Mouse (Mus musculus): ENCODE results near the gene B3gnt9.
"Not testable (repeated sequence)": the region's sequence is repeated elsewhere in the genome, so short reads cannot be mapped to it uniquely, and the experiment has no call there.

The B3gnt9 gene

DNA sequence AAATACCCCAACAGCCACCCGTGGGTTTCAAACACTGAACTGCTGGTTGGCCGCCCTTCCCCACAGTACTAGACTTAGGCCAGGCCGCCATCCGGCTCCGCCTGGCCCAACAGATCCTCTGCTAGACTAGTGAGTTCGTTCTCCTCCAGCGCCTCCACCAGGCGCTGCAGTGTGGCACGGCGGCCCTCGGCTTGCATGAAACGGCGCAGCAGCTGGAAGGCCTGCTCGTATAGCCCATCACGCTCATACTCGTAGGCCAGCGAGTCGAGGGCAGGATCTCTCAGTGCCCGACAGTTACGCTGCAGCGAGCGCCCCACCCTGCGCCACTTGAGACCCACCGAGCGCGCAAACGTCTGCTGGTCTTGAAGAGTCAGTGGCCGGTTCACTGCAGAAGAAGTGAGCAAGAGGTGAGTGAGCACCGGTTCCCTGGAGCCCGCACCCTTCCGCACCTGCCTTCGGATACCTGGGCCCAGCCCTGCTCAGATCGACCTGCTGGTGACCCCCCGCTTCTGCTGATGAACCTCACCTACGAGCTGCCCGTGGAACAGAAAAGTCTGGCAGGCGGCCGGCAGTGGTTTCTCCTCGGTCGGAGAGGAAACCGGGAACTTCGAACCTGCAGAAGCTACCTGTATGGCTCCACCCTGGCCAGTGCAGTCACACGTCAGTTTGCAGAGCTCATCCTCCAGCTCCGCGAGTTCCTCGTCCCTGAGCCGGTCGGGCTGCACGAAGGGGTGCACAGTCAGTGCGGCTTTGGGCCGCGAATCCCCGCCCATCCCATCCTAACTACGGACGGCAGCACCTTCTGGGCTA is 4.2 kb upstream of the B3gnt9 start:
- no peak for DNase-seq (ENCODE audit: low read depth, low spot score)

DNA sequence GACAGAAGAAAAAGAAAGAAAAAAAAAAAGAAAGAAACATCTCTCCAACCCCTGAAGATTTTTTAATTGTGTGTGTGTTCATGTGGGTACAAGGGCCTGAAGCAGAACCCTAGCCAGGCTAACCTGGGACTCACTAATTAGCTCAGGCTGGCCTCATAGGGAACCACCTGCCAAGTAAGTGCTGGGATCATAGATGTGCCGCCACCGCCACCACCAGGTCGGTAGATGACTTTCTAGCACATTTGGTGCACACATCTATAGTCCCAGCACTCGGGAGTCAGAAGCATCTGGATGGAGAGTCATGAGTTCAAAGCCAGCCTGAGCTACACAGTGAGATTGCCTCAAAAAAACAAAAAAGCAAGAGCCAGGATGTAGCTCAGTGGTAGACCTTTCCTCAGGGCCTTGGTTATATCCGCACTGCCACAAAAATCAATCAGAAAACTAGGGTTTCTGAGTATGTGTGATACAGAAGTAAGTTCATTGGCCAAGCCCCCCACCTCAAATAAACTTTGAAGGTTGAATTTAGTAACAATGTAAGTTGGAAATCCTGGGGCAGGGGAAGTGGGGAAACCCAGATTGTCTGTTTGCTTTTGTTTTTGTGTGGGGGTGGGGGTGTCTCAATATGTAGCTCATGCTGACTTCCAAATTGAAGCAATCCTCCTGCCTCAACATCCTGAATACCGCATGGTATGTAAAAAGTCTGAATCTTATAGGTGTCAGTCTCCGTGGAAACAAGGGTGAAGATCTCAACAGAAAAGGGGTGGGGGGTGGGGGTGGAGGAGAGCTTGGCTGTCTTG is 2.6 kb upstream of the B3gnt9 start:
- DNase-seq (ENCODE audit: low read depth, low spot score) = no peak

DNA sequence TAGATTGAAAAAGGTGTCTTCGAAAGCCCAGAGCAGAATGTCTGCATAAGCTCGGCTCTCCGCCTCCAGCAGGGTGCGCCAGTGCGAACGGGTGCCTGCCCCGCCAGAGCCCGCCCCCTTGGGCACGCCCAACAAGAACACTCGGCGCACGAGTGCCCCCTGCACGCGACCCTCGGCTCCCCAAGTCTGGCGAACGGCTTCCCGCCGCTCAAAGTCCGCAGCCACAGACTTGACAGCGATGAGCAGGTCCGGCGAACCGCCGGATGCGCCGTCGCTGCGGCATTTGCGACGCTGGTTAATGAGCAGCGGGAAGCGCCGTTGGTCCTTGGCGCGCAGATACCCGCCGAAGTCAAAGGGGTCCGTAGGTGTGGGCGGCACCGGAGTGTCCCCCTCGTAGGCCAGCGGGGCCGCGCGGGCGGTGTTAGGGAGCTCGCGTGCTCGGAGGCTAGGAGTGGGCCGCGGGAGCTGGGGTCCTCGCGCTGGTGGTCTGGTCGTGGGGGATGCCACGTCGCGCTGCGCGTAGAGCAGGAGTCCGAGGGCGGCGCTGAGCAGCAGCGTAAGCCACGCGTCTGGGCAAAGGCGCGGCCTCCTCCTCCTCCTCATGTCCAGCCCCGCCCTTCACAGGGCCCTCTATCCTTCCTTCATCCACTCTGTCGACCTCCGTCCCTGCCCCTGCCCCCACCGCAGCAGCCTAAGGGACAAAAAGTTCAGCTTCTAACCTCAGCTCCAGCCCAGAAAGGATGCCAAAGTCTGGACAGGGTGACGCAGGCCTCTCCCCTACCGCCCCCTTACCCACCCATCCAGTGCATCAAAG is 594 bp downstream of the B3gnt9 start:
- peak; percentile 68 for DNase-seq (ENCODE audit: low read depth, low spot score)

DNA sequence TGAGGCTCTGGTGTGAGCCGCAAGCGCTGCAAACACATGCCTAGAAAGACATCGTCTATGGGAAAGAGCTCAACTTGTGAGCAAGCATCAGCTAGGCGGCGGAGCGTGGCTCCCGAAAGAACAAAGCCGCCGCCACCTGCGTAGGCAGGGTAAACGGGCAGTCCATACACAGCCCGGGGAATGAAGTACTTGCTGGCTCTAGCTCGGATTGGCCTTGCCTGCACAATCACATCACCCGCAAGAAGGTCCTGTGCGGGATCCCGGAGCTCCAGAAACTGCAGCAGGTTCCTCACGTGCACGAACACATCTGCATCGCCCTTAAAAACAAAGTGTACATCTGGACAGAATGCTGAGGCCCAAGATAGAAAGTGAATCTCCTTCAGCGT is 1.2 kb downstream of the B3gnt9 start:
- DNase-seq (ENCODE audit: low read depth, low spot score) = no peak

DNA sequence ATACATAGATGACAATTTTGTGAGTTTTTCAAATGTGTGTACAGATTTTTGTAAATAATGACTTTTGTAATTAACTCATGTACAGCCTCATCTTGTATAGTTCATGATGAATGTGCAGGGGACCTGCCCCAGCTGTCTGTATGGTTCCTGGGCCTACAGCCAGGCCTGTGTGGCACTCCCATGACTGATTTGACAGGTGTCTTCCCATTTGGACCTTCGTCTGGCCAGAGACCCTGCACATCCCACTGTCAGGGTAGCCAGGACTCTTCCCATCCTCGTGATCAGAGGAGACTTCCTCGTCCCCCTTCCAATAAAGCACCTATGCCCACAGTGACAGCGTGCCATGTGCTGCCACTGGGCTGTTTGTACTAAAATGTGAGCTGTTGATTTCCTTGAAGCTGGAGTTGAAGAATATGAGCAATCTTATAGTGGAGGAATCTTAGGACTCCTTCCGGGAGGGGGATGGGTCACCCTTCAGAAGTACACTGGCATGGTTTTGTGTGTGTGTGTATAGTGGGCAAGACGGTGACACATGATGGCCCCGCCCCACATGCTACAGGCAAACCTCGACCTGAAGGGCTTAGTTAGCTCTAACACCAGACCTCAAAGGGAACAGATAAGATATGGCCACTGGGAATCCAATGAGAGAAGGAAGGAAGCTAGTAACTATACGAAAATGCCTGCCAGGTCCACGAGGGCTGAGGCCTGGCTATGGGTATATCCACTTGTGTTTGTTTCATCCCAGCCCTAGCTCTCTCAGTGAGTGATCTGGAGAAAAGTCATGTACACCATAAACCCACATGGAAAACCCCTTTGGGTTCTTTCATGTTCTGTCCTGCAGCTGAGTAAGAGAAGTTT is 2.0 kb downstream of the B3gnt9 start:
- DNase-seq (ENCODE audit: low read depth, low spot score) = no peak

DNA sequence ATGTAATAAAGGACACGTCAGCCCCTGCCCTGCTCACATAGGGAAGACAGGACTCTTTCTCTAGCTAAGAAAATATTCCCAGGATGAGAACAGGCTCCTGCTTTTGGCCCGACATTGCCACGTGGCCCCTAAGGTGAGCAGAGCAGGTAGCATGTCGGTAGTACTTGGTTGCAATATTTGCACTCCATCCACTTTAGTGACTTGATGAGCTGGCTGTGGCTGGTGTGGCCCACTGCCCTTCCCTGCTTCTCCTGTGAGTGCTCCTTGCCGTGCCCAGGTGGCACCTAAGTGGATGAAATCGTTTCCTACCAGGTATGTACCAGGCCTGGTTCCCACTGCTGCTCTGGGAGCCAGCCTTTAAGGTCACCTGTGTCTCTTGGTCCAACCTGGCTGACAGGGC is 3.0 kb downstream of the B3gnt9 start:
- no peak for DNase-seq (ENCODE audit: low read depth, low spot score)

DNA sequence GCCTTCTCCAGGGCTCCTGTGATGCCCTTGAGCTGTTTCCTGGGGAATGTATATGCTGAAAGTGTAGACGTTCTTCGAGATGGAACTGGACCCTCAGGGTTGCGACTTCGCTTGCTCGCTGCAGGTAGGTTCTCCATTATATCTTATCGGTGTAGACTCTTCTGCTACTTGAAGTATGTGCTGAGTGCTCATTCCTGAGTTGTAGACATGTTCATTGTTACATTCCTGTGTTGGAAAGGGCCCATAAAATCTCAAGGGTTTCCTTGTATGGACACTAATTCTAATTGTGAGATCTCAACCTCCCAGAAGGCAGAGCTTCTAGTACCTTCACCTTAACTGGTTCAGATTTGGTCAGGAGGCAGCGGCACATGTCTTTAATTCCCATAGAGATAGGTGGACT is 13.9 kb downstream of the B3gnt9 start:
- no peak for DNase-seq (ENCODE audit: low read depth, low spot score)

DNA sequence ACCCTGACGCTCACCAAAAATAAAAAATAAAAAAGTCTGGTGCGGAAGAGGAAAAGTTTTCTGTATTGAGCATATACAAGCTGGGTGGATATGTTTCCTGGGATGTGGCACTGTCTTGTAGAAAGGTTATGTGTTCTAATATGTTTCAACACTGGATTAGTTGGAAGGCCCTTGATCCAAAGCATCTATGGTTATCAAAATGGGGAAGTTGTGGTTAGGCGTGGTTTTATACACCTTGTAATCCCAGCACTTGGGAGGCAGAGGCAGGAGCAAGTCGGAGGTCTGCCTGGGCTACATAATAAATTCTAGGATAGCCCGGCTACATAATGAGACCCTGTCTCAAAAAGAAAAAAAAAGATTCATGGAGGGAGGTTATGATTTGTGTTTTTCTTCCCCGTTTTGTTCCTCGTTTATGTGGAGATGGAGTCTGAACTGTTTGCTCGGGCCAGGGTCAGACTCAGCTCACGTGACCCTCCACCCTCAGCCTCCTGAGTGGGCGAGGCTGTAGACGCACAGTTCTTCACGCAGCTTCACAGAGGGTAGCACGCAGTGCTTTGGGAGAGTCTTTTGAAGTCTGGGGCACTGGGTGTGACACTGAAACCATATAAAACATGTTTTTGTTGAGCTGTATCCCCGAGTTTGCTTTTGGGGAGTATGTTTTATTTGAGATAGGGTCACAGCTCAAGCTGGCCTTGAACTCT is 17.4 kb downstream of the B3gnt9 start:
- no peak for DNase-seq (ENCODE audit: low read depth, low spot score)

DNA sequence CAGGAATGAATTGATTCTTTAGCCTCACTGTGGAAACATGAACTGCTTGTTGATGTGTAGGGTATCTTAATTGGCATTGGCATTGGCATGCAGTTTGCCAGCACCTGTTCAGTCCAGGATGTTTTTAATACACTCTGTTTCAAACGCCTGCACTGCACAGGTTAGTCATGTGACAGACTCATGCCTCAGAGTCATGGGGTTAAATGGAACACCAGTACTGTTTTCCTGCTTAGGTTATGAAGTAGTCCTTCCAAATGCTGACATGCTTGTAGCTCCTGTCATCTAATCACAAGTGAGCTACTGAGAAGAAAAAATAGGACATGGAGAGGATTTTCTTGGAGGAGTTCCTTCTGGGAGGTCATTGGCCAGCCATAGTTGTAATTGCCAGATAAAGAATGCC is 19.7 kb downstream of the B3gnt9 start:
- DNase-seq (ENCODE audit: low read depth, low spot score) = no peak

DNA sequence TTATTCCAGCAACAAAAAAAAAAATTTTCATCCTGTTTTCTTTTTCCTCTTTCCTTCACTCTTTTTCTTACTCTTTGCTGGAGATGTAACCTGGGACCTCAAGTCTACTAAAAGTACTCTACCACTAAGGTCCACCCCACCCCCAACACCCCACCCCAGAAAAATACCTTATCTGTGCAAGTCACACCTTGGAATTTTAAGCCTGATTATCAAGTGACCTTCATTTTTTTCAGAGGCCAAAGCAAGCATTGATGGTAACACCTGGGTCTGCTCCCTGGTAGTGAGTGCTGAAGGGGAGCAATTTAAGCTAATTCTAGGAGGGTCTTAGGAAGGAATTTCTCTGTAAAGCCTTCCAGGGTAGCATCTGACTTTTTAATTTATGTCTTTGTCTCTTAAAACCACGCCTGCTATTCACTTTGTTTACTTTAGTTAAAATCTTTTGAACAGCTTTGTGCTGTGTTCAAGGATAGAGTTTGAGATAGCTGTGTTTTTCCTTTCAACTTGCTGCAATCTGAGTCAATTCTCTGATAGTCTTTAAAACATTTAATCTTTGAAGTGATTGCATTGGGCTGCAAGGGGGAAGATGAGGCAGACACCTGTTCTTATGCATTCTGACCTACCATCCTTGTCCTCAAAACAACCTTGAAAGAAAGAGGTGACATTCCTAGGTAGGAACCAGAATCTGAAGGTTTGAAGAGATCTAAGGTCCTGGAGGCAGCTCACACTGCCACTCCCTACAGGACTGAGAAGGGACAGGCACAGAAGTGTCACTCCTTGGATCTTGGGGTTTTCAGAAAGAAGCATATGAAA is 21.6 kb downstream of the B3gnt9 start:
- no peak for DNase-seq (ENCODE audit: low read depth, low spot score)

DNA sequence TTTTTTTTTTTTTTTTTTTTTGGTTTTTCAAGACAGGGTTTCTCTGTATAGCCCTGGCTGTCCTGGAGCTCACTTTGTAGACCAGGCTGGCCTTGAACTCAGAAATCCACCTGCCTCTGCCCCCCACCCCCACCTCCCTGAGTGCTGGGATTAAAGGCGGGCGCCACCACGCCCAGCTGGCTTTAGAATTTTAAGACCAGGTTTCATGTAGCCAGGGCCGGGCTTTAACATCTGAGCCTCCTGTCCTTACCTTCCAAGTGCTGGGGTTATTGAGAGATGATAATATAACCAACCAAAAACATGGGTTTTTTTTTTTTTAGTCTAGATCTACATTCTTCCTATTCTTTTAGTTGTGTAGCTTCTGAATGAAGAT is 22.6 kb downstream of the B3gnt9 start:
- not testable (repeated sequence) for DNase-seq (ENCODE audit: low read depth, low spot score)

DNA sequence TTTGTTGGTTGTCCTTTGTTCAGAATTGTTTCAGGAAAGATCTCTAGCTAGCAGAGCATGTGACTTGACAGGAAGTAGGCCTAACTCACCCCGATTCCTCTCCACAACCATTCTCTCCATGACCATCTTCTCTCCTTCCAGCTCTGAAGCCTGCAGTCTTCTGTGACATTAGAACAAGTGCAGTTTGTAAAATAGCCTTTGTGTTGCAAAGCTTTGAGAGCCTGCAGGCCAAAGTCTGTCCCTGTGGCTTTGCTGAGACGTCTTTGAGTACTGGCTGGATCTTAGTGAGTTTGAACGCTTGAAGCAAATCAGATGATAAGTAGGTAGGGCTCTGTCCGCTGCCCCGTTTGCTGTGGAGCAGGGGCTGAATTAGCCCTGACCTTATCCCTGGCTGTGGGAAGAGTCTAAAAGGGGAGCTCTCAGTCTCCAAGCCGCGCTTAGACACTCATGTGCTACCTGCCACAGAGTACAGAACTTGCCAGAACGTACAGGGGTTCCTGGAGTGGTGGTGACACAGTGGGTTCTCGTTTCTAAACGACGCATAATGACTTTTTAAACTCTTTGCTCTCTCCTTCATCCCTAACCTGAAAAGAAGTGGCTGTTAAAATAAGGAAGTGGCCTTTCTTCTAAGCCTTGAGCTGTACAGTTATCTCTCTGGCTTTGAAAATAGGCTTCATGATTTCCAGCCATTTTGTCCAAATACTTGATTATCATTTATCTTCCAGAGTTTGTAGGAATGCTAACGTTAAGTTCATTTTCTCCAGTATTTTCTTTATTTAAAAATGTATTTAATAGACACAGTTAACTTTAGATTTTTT is 23.2 kb downstream of the B3gnt9 start:
- no peak for DNase-seq (ENCODE audit: low read depth, low spot score)

DNA sequence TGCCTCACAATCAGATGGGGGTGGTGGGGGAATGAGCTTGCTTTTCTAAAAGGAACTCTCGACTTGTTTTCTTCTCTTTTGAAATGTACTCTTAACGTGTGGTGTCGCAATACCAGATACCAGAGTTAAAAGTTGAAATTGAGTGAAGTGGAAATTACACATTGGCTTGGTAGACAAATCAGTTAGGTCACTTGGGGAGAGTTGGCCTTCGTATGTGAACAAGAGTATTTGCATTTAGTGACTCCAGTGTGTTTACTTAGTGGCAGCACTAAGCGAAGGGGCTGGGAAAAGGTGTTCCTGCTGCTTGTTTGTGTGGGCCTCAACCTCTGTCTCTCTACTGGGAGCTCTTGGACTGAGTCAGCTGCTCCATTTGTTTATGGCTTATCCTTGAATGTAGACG is 29.0 kb downstream of the B3gnt9 start:
- DNase-seq (ENCODE audit: low read depth, low spot score) = no peak

DNA sequence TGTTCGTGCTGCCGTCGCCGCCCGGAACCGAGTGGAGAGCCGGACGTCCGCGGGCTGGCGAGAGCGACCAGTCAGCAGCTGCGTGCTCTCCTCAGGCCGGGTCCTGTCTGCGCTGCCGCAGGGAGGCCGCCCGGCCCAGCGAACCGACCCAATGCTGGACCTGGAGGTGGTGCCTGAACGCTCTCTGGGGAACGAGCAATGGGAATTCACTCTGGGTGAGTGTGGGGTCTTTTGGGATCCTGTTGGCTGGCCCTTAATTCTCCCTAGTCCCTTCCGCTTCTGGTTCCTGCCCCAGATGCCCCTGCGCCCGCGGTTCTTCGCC is 29.7 kb downstream of the B3gnt9 start:
- no peak for DNase-seq (ENCODE audit: low read depth, low spot score)

DNA sequence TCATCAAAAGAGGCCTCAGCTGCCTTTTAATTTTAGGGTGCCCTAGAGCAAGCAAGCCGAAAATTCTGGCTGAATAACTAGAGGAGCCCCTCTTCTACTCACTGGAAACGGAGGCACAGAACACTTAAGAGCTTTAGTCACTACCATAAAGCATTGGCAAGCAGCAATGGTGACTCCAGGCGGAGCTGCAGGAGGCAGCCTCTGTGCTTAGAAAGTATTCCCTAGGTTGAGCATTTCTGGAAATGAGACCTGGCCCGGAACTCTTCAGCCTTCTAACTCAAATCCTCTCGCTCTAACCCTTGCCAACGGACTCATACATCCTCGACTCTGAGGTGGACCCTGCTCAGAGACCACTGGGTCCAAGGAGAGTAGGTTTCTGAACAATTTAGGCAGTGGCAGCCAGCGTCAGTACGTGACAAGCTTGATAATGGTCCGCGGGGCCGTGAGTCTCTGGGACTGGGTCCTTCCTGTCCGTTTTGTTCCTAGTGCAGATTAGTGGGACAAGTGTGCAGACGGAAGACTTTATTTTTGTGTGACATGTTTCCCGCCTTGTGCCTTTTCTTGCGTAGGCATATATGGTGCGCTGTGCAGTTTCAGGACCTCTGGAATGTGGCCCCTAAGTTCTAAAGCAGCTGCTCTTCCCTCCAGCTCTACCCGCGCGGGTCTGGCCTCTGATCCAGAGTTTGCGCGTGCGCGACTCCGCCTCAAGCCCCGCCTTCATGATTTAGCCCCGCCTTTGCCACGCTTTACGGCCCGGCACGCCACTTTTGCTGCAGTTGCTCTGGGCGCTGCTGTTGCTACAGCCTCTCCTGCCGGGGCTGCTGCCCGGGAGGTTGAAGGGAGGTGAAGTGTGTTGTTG is 30.3 kb downstream of the B3gnt9 start, which contains the start of gene D230025D16Rik:
Gene D230025D16Rik, plus strand, starts transcription at position 733 of the 859 bp plus-strand sequence.
- peak; percentile 81 for DNase-seq (ENCODE audit: low read depth, low spot score)

DNA sequence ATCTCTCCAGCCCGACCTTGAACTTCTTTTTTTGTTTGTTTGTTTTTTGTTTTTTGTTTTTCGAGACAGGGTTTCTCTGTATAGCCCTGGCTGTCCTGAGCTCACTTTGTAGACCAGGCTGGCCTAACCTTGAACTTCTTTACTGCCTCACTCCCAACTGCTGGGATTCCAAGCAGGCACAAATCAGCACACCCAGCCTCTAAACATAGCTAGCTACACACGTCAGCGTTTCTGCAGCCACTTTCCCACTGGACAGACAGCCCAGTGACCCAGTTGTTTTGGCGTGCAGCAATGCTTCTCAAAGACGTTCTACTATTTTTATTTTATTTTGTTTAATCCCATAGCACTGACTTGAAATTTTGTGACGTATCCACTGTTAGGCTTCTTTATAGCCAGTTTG is 31.1 kb downstream of the B3gnt9 start:
- no peak for DNase-seq (ENCODE audit: low read depth, low spot score)

DNA sequence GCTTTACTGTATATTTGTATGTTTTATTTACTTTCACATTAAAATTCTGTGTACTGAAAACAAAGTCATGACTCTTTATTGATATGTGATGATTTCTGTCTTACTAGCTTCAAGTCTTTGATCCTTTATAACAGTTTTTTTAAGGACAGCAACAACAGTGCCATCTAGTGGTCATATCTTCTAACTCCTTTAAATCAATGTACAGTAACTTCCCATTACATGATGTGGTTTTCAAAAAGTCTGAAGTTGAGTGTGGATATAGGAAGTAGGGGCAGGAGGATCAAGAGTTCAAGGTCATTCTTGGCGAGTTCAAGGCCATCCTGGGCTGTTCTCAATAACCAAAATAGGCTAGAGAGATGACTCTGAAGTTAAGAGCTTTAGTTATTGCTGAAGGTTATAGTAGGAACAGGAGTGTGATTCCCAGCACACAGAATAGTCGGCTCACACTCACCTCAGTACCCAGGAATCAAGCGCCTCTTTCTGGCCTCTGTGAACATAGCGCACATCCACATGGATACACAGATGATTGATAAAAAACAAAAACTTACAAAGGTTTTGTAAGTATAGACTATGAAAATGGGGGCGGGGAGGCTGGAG is 36.9 kb downstream of the B3gnt9 start:
- peak; percentile 43 for DNase-seq (ENCODE audit: low read depth, low spot score)

DNA sequence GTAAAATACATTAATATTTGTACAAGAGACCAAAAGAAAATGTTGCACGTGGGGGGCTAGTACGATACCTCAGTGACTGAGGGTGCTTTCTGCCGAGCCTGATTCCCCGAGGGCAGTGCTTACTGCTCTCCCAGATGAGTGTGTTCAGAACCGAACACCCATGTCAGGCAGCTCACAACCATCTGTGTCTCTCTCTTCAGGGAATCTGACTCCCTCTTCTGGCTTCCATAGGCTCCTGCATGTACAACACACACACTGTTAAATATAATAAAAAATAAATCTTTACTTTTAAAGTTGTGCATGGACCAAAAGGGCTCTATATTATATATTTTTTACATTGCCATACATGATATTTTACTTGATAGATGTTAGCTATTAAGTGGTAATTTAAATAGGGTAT is 40.8 kb downstream of the B3gnt9 start:
- no peak for DNase-seq (ENCODE audit: low read depth, low spot score)
